1 mouse cellular context compared by ENCODE assay signal in the genomic region with DNA sequence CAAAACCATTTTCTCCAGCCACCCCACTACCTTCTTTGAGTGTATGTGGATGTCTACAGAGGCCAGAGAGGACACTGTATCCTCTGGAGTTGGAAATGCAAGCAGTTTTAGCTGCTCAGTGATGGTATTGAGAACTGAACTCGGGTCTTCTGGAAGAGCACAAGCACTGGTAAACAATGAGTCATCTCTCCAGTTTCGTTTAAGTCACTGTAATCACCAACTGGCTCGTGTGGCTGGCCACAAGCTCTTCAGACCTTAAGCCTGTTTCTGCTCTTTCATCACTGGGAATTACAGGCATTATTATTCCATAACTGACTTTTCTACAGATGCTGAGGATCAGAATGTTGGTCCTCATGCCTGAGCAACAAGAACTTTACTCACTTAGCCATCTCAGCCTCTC.
A peak's percentile ranks its signal among the peaks of the same experiment; 100 is the strongest.
TF ChIP-seq lines count a peak whose summit lies in the region.

No protein-coding gene starts in this region.

TF ChIP-seq in CH12.LX, 34 proteins besides CTCF, POLR2A, EP300 and RAD21:
- TF ChIP-seq HCFC1 (IDR thresholded peaks at IDR 0.05; ENCODE audit: low read depth, low read length), result no peak
- TF ChIP-seq NRF1 (IDR thresholded peaks at IDR 0.05; ENCODE audit: low read depth, low read length), result no peak
- TF ChIP-seq ELF1 (IDR thresholded peaks at IDR 0.05; ENCODE audit: low read depth, low read length), result no peak
- no peak for TF ChIP-seq POLR2AphosphoS2 (IDR thresholded peaks at IDR 0.05; ENCODE audit: low read depth, low read length)
- no peak for TF ChIP-seq ZKSCAN1 (IDR thresholded peaks at IDR 0.05; ENCODE audit: borderline replicate concordance, low read depth, low read length)
- no peak for TF ChIP-seq E2F4 (IDR thresholded peaks at IDR 0.05; ENCODE audit: insufficient replicate concordance, low read depth, low read length)
- TF ChIP-seq MYC (IDR thresholded peaks at IDR 0.05; ENCODE audit: low read depth, low read length), result no peak
- TF ChIP-seq MAZ (IDR thresholded peaks at IDR 0.05; ENCODE audit: low read depth, low read length), result no peak
- no peak for TF ChIP-seq MAFK (IDR thresholded peaks at IDR 0.05; ENCODE audit: insufficient replicate concordance, low read length)
- no peak for TF ChIP-seq ZNF384 (IDR thresholded peaks at IDR 0.05; ENCODE audit: low read depth, low read length)
- TF ChIP-seq ETS1 (conservative IDR thresholded peaks at IDR 0.05; ENCODE audit: low read depth, low read length), result peak; percentile 65
- no peak for TF ChIP-seq ZMIZ1 (IDR thresholded peaks at IDR 0.05; ENCODE audit: low read depth, low read length)
- no peak for TF ChIP-seq GABPA (IDR thresholded peaks at IDR 0.05; ENCODE audit: insufficient replicate concordance, low read depth, low read length)
- TF ChIP-seq NELFE (IDR thresholded peaks at IDR 0.05; ENCODE audit: low read depth, low read length), result no peak
- peak; percentile 76 for TF ChIP-seq JUN (IDR thresholded peaks at IDR 0.05; ENCODE audit: insufficient read depth, low read depth, low read length)
- no peak for TF ChIP-seq TBP (conservative IDR thresholded peaks at IDR 0.05; ENCODE audit: low read depth, low read length)
- TF ChIP-seq SIN3A (IDR thresholded peaks at IDR 0.05; ENCODE audit: low read length), result peak; percentile 60; the same call in 1 of the 2 replicates
- TF ChIP-seq CHD1 (IDR thresholded peaks at IDR 0.05; ENCODE audit: low read depth, low read length), result no peak
- peak; percentile 90 for TF ChIP-seq BHLHE40 (IDR thresholded peaks at IDR 0.05; ENCODE audit: low read depth, low read length)
- TF ChIP-seq CHD2 (IDR thresholded peaks at IDR 0.05; ENCODE audit: low read length), result no peak
- TF ChIP-seq UBTF (IDR thresholded peaks at IDR 0.05; ENCODE audit: low read depth, low read length), result no peak
- TF ChIP-seq JUND (conservative IDR thresholded peaks at IDR 0.05; ENCODE audit: low read depth, low read length), result peak; percentile 72; the same call in 1 of the 2 replicates
- TF ChIP-seq MEF2A (IDR thresholded peaks at IDR 0.05; ENCODE audit: borderline replicate concordance, low read depth, low read length), result 0 out of 2 replicates have a peak, but pooled peaks have one; percentile 40
- no peak for TF ChIP-seq USF2 (conservative IDR thresholded peaks at IDR 0.05; ENCODE audit: low read depth, low read length)
- no peak for TF ChIP-seq KAT2A (IDR thresholded peaks at IDR 0.05; ENCODE audit: insufficient replicate concordance, low read length)
- TF ChIP-seq IRF4 (IDR thresholded peaks at IDR 0.05; ENCODE audit: low read depth, low read length), result peak; percentile 93
- no peak for TF ChIP-seq SMC3 (IDR thresholded peaks at IDR 0.05; ENCODE audit: low read depth, low read length)
- TF ChIP-seq PAX5 (IDR thresholded peaks at IDR 0.05; ENCODE audit: low read length), result no peak
- no peak for TF ChIP-seq ZC3H11A (IDR thresholded peaks at IDR 0.05; ENCODE audit: low read depth, low read length)
- TF ChIP-seq TCF12 (IDR thresholded peaks at IDR 0.05; ENCODE audit: low read depth, low read length), result no peak
- no peak for TF ChIP-seq USF1 (IDR thresholded peaks at IDR 0.05; ENCODE audit: low read depth, low read length)
- 0 out of 2 replicates have a peak, but pooled peaks have one; percentile 54 for TF ChIP-seq RCOR1 (conservative IDR thresholded peaks at IDR 0.05; ENCODE audit: low read depth, low read length)
- TF ChIP-seq MAX (IDR thresholded peaks at IDR 0.05; ENCODE audit: low read length), result 0 out of 2 replicates have a peak, but pooled peaks have one; percentile 24
- no peak for TF ChIP-seq MXI1 (IDR thresholded peaks at IDR 0.05; ENCODE audit: low read depth, low read length)
